Mouse (Mus musculus) heart, adult 2 months (tissue): ENCODE results near the gene Pprc1.

Experiments
- CTCF ChIP-seq: fragments of 200-600 bp; IDR thresholded peaks from 2 replicates; pipeline ENCODE4 v1.8.1; 2022; ENCODE audit warnings: antibody characterized with exemption, mild to moderate bottlenecking, moderate library complexity
- EP300 ChIP-seq: fragments of 200-500 bp; IDR thresholded peaks from 2 replicates; pipeline ENCODE4 v1.6.1; 2011; ENCODE audit warnings: low read depth, low read length, control low read depth; ENCODE audit not compliant: insufficient read depth
- POLR2A ChIP-seq: fragments of 200-500 bp; IDR thresholded peaks from 2 replicates; pipeline ENCODE4 v1.6.1; 2011; ENCODE audit warnings: mild to moderate bottlenecking, low read depth, low read length, control low read depth; ENCODE audit not compliant: insufficient read depth

- TF ChIP-seq POLR2A (no peak), EP300 (no peak), CTCF (peak; percentile 80)
These were observed 11.2 kb downstream of the Pprc1 start for GRCm38 (mm10) chr19:46055752-46056387.
